Mouse (Mus musculus): ENCODE measurements around the gene Necap1. TPM values are rescaled to one million over a fixed set of nuclear protein-coding genes. Genes with fewer than 3 reads are reported as not detected.

The Necap1 gene
- polyA plus RNA-seq (2015; fragmentation: Nextera tagmentation; extraction: Ambion mirVana): 49.9 and 51.3 TPM in 2 replicates

- 6% methylated on average over 43 of the region's 43 CpGs for WGBS
- 0 out of 2 replicates have a peak, but pooled peaks cover 4% of the 10 kb centered on the region for H3K27me3 ChIP-seq (replicated peaks)
- H3K9me3 ChIP-seq: no peaks in the 10 kb centered on the region
- H3K4me2 ChIP-seq: peak within 1 kb of the TSS; percentile 76
- peak; percentile 96 for ATAC-seq (ENCODE audit: extremely low read depth, insufficient number of reproducible peaks, low FRiP score, low TSS enrichment)
- peaks cover 13% of the 10 kb centered on the region for H3K4me1 ChIP-seq
- peak within 1 kb of the TSS; percentile 95 for H3K4me3 ChIP-seq
- H3K9ac ChIP-seq: peak within 1 kb of the TSS; percentile 97
- H3K36me3 ChIP-seq: peaks cover 27% of the 10 kb centered on the region
- H3K27ac ChIP-seq (replicated peaks): peak within 1 kb of the TSS; percentile 91
Observed at GRCm38 (mm10) chr6:122873871-122874719, at the start of gene Necap1. Necap1 (plus strand) TSS chr6:122874474.

- Histone ChIP-seq H3K4me2 (peak overlapping the region; percentile 87), H3K9me3 (no peaks in the 10 kb centered on the region), H3K36me3 (peaks cover 28% of the 10 kb centered on the region), H3K27me3 (replicated peaks) (no peaks in the 10 kb centered on the region), H3K9ac (peak overlapping the region; percentile 83; the same call in 1 of the 2 replicates), H3K4me3 (peak overlapping the region; percentile 56; the same call in 1 of the 2 replicates), H3K4me1 (peaks cover 69% of the 10 kb centered on the region), H3K27ac (replicated peaks) (peak overlapping the region; percentile 93)
- ATAC-seq (ENCODE audit: extremely low read depth, insufficient number of reproducible peaks, low FRiP score, low TSS enrichment): no peak
- WGBS: 79% methylated on average over 9 of the region's 9 CpGs
Observed at GRCm38 (mm10) chr6:122825166-122825565, 49.1 kb upstream of the Necap1 start.

GRCm38 (mm10) chr6:122825923-122826742, 48.1 kb upstream of the Necap1 start:
- Histone ChIP-seq H3K27me3 (replicated peaks) (no peaks in the 10 kb centered on the region), H3K36me3 (peaks cover 36% of the 10 kb centered on the region), H3K27ac (replicated peaks) (peak overlapping the region; percentile 93), H3K4me1 (peaks cover 61% of the 10 kb centered on the region), H3K9ac (peak overlapping the region; percentile 83), H3K4me2 (peak overlapping the region; percentile 87), H3K9me3 (no peaks in the 10 kb centered on the region), H3K4me3 (peak overlapping the region; percentile 56)
- 1% methylated on average over 24 of the region's 29 CpGs for WGBS
- ATAC-seq (ENCODE audit: extremely low read depth, insufficient number of reproducible peaks, low FRiP score, low TSS enrichment): peak; percentile 75

GRCm38 (mm10) chr6:122828086-122828485, 46.2 kb upstream of the Necap1 start:
- Histone ChIP-seq H3K9me3 (no peaks in the 10 kb centered on the region), H3K27me3 (replicated peaks) (no peaks in the 10 kb centered on the region), H3K36me3 (peaks cover 48% of the 10 kb centered on the region), H3K9ac (no peak overlapping the region), H3K4me3 (no peak overlapping the region), H3K27ac (replicated peaks) (no peak overlapping the region), H3K4me2 (no peak overlapping the region; the same call in 1 of the 2 replicates), H3K4me1 (peaks cover 44% of the 10 kb centered on the region)
- ATAC-seq (ENCODE audit: extremely low read depth, insufficient number of reproducible peaks, low FRiP score, low TSS enrichment): no peak
- WGBS: 47% methylated on average over 13 of the region's 13 CpGs

GRCm38 (mm10) chr6:122832880-122833279, 41.4 kb upstream of the Necap1 start:
- Histone ChIP-seq H3K9ac (no peak overlapping the region), H3K27me3 (replicated peaks) (no peaks in the 10 kb centered on the region), H3K36me3 (peaks cover 94% of the 10 kb centered on the region), H3K9me3 (peaks cover 8% of the 10 kb centered on the region; the same call in 1 of the 2 replicates), H3K4me2 (no peak overlapping the region), H3K4me1 (0 out of 2 replicates have a peak, but pooled peaks cover 1% of the 10 kb centered on the region), H3K4me3 (no peak overlapping the region), H3K27ac (replicated peaks) (no peak overlapping the region)
- WGBS: 83% methylated on average over 7 of the region's 7 CpGs
- ATAC-seq (ENCODE audit: extremely low read depth, insufficient number of reproducible peaks, low FRiP score, low TSS enrichment): no peak

- Histone ChIP-seq H3K9me3 (peaks cover 8% of the 10 kb centered on the region; the same call in 1 of the 2 replicates), H3K4me2 (no peak overlapping the region), H3K4me3 (no peak overlapping the region), H3K27ac (replicated peaks) (no peak overlapping the region), H3K27me3 (replicated peaks) (no peaks in the 10 kb centered on the region), H3K9ac (no peak overlapping the region), H3K36me3 (peaks cover 94% of the 10 kb centered on the region), H3K4me1 (no peaks in the 10 kb centered on the region)
- 57% methylated on average over 4 of the region's 4 CpGs for WGBS
- ATAC-seq (ENCODE audit: extremely low read depth, insufficient number of reproducible peaks, low FRiP score, low TSS enrichment): no peak
Observed at GRCm38 (mm10) chr6:122834365-122834764, 39.9 kb upstream of the Necap1 start.

- WGBS: 95% methylated on average over 3 of the region's 3 CpGs
- Histone ChIP-seq H3K9ac (no peak overlapping the region), H3K9me3 (peaks cover 8% of the 10 kb centered on the region; the same call in 1 of the 2 replicates), H3K4me1 (no peaks in the 10 kb centered on the region), H3K36me3 (peaks cover 98% of the 10 kb centered on the region), H3K4me2 (no peak overlapping the region), H3K27me3 (replicated peaks) (no peaks in the 10 kb centered on the region), H3K4me3 (no peak overlapping the region), H3K27ac (replicated peaks) (no peak overlapping the region)
- no peak for ATAC-seq (ENCODE audit: extremely low read depth, insufficient number of reproducible peaks, low FRiP score, low TSS enrichment)
Observed at GRCm38 (mm10) chr6:122836974-122837373, 37.3 kb upstream of the Necap1 start.

GRCm38 (mm10) chr6:122837539-122837938, 36.7 kb upstream of the Necap1 start:
- WGBS: 84% methylated on average over 5 of the region's 5 CpGs
- H3K27me3 ChIP-seq (replicated peaks): no peaks in the 10 kb centered on the region
- no peaks in the 10 kb centered on the region for H3K4me1 ChIP-seq
- H3K36me3 ChIP-seq: peaks cover 98% of the 10 kb centered on the region
- no peak overlapping the region for H3K4me2 ChIP-seq
- H3K4me3 ChIP-seq: no peak overlapping the region
- peaks cover 8% of the 10 kb centered on the region; the same call in 1 of the 2 replicates for H3K9me3 ChIP-seq
- H3K27ac ChIP-seq (replicated peaks): no peak overlapping the region
- no peak for ATAC-seq (ENCODE audit: extremely low read depth, insufficient number of reproducible peaks, low FRiP score, low TSS enrichment)
- no peak overlapping the region for H3K9ac ChIP-seq

GRCm38 (mm10) chr6:122843759-122844158, 30.5 kb upstream of the Necap1 start:
- H3K36me3 ChIP-seq: peaks cover 76% of the 10 kb centered on the region
- no peak for ATAC-seq (ENCODE audit: extremely low read depth, insufficient number of reproducible peaks, low FRiP score, low TSS enrichment)
- no peak overlapping the region for H3K4me2 ChIP-seq
- 79% methylated on average over 6 of the region's 6 CpGs for WGBS
- H3K27me3 ChIP-seq (replicated peaks): no peaks in the 10 kb centered on the region
- H3K27ac ChIP-seq (replicated peaks): no peak overlapping the region
- H3K4me1 ChIP-seq: no peaks in the 10 kb centered on the region
- no peak overlapping the region for H3K9ac ChIP-seq
- no peaks in the 10 kb centered on the region for H3K9me3 ChIP-seq
- no peak overlapping the region for H3K4me3 ChIP-seq

- H3K36me3 ChIP-seq: no peaks in the 10 kb centered on the region
- no peak overlapping the region for H3K4me3 ChIP-seq
- H3K27ac ChIP-seq (replicated peaks): no peak overlapping the region
- no peak for ATAC-seq (ENCODE audit: extremely low read depth, insufficient number of reproducible peaks, low FRiP score, low TSS enrichment)
- 55% methylated on average over 2 of the region's 2 CpGs for WGBS
- no peaks in the 10 kb centered on the region for H3K27me3 ChIP-seq (replicated peaks)
- peaks cover 8% of the 10 kb centered on the region for H3K4me1 ChIP-seq
- no peak overlapping the region for H3K9ac ChIP-seq
- H3K9me3 ChIP-seq: no peaks in the 10 kb centered on the region
- no peak overlapping the region for H3K4me2 ChIP-seq
Observed at GRCm38 (mm10) chr6:122852696-122853095, 21.6 kb upstream of the Necap1 start.

GRCm38 (mm10) chr6:122854552-122854951, 19.7 kb upstream of the Necap1 start:
- peaks cover 8% of the 10 kb centered on the region for H3K4me1 ChIP-seq
- H3K27ac ChIP-seq (replicated peaks): no peak overlapping the region
- no peaks in the 10 kb centered on the region for H3K9me3 ChIP-seq
- no peaks in the 10 kb centered on the region for H3K27me3 ChIP-seq (replicated peaks)
- ATAC-seq (ENCODE audit: extremely low read depth, insufficient number of reproducible peaks, low FRiP score, low TSS enrichment): no peak
- H3K4me2 ChIP-seq: no peak overlapping the region
- H3K4me3 ChIP-seq: no peak overlapping the region
- no peak overlapping the region for H3K9ac ChIP-seq
- no peaks in the 10 kb centered on the region for H3K36me3 ChIP-seq
- WGBS: 75% methylated on average over 12 of the region's 12 CpGs
